Mouse (Mus musculus) olfactory bulb, adult 2 months (tissue): Measurements from ENCODE around the gene Farp1. TPM values are rescaled to one million over a fixed set of nuclear protein-coding genes. Genes with fewer than 3 reads are reported as not detected.

Experiments used
- H3K27ac ChIP-seq: fragments of 200-500 bp; 2 replicates; pipeline ENCODE4 v1.5.1; 2012; ENCODE audit warnings: low read depth, low read length; ENCODE audit not compliant: insufficient read depth
- H3K4me1 ChIP-seq: fragments of 200-500 bp; 2 replicates; pipeline ENCODE4 v1.6.1; 2012; ENCODE audit warnings: low read length; ENCODE audit not compliant: control insufficient read depth, insufficient read depth
- H3K4me3 ChIP-seq: fragments of 200-500 bp; 2 replicates; pipeline ENCODE4 v1.5.1; 2012; ENCODE audit warnings: mild to moderate bottlenecking, low read depth, low read length, moderate library complexity; ENCODE audit not compliant: insufficient read depth
- CTCF ChIP-seq: fragments of 200-500 bp; IDR thresholded peaks from 2 replicates; pipeline ENCODE4 v1.5.1; 2012; ENCODE audit warnings: low read depth, mild to moderate bottlenecking, low read length, moderate library complexity; ENCODE audit not compliant: insufficient read depth
- POLR2A ChIP-seq: fragments of 200-500 bp; IDR thresholded peaks from 2 replicates; pipeline ENCODE4 v1.6.1; 2012; ENCODE audit warnings: mild to moderate bottlenecking, low read depth, low read length, moderate library complexity; ENCODE audit not compliant: insufficient read depth
- WGBS: fragments of 180-500 bp; shearing (Covaris S2); methylation state at CpG from one replicate; pipeline ENCODE4 v1.1.7; 2018; 5-methylcytosine and 5-hydroxymethylcytosine counted together
- polyA plus RNA-seq: library from polyadenylated mRNA; stranded (reverse); fragments of >200 nt; gene quantifications from 2 replicates; pipeline ENCODE4 v1.2.4, GENCODE M21; 2012; ENCODE audit warnings: low replicate concordance; ENCODE audit not compliant: missing spikeins, insufficient read depth, insufficient read length

Farp1 gene
- polyA plus RNA-seq, 1 experiment: not detected

DNA sequence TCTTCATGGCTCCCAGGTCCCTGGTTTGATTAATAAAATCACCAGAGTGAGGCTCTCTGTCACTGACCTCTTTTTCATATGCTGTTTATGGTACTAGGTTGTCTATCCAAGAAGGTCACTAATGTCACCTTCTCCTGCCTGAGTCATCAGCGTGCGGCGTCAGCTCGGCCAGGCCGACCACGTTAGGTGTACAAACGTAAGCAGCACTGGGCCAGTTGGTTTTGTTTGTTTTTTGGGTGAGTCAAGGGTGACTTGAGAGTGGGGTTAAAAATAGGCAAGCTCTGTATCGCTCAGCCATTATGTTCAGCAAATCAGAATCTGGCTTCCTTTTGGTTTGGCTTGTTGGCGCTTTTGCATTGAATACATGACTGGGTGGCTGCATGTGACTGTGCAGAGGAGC lies 155.4 kb downstream of the Farp1 start:
- TF ChIP-seq POLR2A: no peak
- 71% methylated on average over 9 of the region's 9 CpGs for WGBS
- Histone ChIP-seq H3K27ac (0 out of 2 replicates have a peak overlapping the region, but pooled peaks have one; percentile 28), H3K4me1 (peaks cover 20% of the 10 kb centered on the region), H3K4me3 (no peak overlapping the region)

DNA sequence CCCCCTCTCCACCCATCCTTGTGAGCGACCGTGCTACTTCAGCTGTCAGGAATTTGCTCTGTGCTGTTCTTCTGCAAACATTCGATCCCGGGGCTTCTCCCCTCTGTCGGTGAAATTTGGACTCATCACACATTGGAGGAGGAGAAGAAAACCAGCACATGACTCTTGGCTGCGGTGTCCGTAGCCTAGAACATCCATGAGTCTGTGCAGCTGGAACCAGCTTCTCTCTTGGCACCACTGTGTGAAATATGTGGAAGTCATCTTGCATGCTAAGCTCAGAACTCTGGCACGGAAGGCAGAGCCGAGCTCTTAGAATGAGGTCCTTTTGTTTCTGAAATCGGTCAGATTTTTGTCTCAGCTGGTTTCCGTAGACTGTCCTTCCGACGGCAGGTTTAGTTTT lies 156.7 kb downstream of the Farp1 start:
- H3K4me1 ChIP-seq: peaks cover 16% of the 10 kb centered on the region
- WGBS: 16% methylated on average over 13 of the region's 13 CpGs
- H3K27ac ChIP-seq: peak overlapping the region; percentile 73
- TF ChIP-seq CTCF: no peak
- no peak for TF ChIP-seq POLR2A
- H3K4me3 ChIP-seq: no peak overlapping the region

DNA sequence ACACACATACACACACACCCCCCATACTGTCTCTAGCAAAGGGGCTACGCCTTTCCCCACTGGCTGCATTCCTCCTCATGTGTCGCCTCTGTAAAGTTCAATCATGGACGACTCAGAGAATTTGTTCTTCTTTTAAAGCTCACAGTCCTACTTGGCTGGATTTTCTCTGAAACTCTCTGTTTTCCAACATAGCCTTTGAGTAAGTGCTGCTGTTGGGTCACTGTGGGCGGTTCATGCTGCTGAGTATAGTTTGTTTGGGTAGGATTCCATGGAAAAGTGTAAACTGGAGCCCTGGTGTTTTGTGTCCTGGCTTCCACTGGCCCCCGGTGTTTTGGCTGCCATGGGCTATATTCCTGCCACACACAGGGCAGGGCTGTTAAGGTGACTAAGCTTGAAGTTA lies 157.4 kb downstream of the Farp1 start:
- 44% methylated on average over 5 of the region's 5 CpGs for WGBS
- peak overlapping the region; percentile 44 for H3K27ac ChIP-seq
- peaks cover 16% of the 10 kb centered on the region for H3K4me1 ChIP-seq
- H3K4me3 ChIP-seq: no peak overlapping the region
- TF ChIP-seq POLR2A (no peak), CTCF (no peak)

DNA sequence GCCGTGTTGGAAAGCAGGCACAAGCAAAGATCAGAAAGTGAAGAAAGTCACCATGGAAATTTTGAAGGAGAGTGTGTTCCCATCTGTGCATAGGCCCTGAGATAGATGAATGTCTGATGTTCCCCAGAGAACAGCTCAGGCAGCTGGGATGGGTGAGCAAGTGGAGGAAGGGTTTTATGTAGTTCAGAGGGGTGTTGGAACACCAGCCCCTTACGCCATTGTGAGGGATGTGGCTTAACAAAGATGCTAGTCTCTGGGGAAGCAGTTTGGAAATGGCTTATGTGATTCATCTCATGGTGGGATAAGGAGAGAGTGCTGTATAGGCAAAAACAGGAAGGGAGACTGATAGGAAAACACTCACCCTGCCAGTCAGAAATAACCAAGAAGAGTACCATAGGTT lies 159.0 kb downstream of the Farp1 start:
- TF ChIP-seq POLR2A (no peak), CTCF (no peak)
- Histone ChIP-seq H3K27ac (no peak overlapping the region), H3K4me3 (no peak overlapping the region), H3K4me1 (peaks cover 23% of the 10 kb centered on the region)
- 73% methylated on average over 2 of the region's 2 CpGs for WGBS

DNA sequence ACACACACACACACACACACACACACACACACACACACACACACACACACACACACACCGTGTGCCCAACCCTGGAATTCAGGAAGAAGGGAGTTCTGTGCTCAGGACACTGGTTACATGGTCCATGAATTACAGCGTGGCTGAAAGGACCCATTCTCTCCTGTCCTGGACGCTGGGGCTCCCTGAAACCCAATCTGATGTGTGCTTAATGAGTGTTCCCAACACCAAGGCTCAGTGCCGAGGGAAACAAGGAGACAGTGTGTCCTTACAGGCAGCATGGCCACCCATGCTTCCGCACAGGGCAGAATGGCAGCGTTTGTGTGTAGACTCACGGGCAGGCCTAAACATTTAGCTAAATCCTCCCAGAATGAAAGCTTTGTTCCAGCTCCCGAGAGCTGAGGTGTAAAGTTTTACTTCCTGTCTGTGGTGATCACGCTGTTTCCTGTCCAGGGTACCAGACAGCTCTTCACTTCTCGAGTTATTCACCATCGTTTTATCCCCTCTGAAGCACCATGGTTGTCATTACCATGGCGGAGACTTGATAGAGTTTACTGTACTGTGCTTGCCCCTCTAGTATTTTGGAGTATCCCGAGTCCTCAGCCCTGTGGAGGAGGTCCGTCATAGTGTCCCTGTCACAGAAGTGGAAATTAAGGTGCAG lies 164.0 kb downstream of the Farp1 start:
- TF ChIP-seq POLR2A (no peak), CTCF (no peak)
- Histone ChIP-seq H3K4me3 (no peak overlapping the region), H3K27ac (peak overlapping the region; percentile 65), H3K4me1 (peaks cover 23% of the 10 kb centered on the region)
- WGBS: 52% methylated on average over 14 of the region's 14 CpGs

DNA sequence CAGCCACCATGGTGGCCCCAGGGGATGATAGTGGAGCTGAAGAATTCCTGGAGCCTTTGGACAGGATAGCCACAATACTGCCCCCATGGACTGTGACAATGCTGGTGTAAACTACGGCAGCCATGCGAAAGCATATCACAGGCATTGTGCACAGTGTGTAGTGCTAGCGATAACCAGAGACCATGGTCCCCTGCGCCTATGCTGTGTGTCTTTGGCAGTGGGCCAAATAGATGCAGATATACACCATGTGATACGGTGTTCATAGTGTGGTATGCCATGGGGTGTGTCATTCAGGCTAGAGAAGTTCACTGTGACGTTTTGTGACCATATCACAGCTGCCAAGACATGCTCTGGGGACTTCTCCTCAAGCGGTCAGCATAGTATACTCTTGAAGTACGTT lies 164.8 kb downstream of the Farp1 start:
- H3K4me3 ChIP-seq: no peak overlapping the region
- peak overlapping the region; percentile 65 for H3K27ac ChIP-seq
- WGBS: 57% methylated on average over 8 of the region's 8 CpGs
- no peak for TF ChIP-seq POLR2A
- TF ChIP-seq CTCF: no peak
- H3K4me1 ChIP-seq: peaks cover 23% of the 10 kb centered on the region

DNA sequence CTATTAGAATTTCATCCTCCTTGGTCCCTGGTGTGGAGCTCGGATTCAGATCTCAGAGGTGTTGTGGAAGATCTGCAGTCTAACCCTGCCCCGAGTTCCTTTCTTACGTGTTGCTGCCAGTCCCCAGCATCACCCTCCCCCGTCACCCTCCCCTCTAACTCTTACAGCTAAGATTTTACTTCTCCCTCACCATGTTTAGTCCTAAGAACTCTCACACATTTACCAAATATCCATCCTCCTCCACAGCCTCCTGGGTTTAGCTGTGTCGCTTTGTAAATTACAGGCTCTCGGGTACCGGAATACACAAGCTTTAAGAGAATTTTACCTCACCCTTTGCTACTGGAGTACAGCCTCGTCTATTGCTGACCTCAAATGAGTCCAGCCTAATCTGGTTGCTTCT lies 165.4 kb downstream of the Farp1 start:
- Histone ChIP-seq H3K27ac (peak overlapping the region; percentile 65), H3K4me3 (no peak overlapping the region), H3K4me1 (peaks cover 23% of the 10 kb centered on the region)
- WGBS: 39% methylated on average over 8 of the region's 8 CpGs
- TF ChIP-seq CTCF: no peak
- TF ChIP-seq POLR2A: no peak

DNA sequence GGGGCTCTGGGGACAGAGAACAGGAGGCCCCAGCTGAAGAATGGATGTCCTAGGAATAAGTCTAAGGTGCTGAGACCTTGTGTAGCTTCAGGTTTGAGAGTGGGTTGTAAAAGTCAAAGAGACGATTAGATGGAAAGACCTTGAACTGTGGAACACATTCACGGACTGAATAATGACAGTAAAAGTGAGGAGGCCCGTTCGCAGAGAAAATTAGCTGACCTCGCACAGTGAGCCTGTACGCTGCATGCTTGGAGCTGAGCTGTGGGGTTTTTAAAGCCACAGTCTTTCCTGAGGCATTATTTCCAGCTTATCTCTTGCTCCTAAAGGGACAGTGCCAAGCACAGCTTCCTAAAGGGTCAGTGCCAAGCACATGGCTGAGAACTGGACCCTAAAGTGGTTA lies 166.2 kb downstream of the Farp1 start:
- Histone ChIP-seq H3K4me1 (peaks cover 23% of the 10 kb centered on the region), H3K4me3 (no peak overlapping the region), H3K27ac (peak overlapping the region; percentile 89)
- no peak for TF ChIP-seq POLR2A
- no peak for TF ChIP-seq CTCF
- 31% methylated on average over 6 of the region's 6 CpGs for WGBS

DNA sequence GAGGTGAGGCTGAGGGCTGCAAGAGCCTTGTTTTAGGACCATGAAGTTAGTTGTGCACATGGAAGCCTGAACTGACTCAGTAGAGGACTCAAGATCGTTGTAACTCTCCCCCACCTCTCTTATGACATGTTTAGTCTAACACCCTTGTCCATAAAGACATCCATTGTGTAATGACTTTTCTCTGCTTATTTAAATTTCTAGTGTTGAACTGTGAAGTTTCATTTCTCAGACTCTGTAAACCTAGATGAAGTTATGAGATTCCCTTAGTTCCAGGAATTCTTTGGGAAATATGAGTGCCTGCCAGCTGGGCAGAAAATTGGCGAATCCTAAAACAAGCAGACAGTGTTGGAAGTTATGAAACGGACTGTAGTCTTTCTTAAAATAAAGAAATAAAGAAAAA lies 170.5 kb downstream of the Farp1 start:
- Histone ChIP-seq H3K4me3 (no peak overlapping the region), H3K27ac (no peak overlapping the region), H3K4me1 (peaks cover 16% of the 10 kb centered on the region)
- no peak for TF ChIP-seq POLR2A
- no peak for TF ChIP-seq CTCF
- 74% methylated on average over 3 of the region's 3 CpGs for WGBS

DNA sequence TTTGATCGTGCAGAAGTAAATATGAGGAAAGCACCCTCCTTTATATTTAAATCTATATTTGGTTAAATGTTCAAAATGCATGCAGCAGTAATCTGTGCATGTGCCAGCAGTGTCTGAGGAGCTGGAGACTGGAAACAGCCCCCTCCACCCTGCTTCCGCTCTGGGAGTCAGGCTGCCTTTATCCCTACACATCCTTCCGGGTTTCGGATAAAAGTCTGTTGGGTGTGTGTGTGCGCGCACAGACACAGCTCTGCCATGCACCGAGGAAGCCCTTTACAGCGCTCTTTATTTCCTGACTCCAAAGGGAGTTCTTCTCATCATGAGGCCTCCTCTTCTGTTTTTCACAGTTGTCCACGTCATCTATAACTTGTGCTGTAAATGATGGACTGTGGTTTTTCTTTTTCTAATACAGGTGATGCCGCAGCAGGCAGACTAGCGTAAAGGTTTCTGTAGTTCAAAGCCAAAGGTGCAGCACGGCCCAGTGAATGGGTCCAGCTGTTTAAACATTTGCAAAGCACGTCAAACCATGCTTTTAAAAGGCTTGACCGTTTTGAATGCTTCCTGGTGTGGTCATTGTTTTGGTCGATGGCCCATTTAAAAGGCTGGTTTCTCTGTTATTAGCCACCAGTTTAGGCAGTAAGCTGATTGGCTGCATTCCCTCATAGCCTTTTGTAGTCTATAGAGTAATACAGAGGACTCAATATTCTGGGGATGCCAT lies 172.6 kb downstream of the Farp1 start:
- no peak overlapping the region for H3K27ac ChIP-seq
- TF ChIP-seq POLR2A (no peak), CTCF (no peak)
- WGBS: 45% methylated on average over 15 of the region's 15 CpGs

More for the DNA sequence above, 172.6 kb downstream of the Farp1 start:
- Histone ChIP-seq H3K4me3 (no peak overlapping the region), H3K4me1 (peaks cover 6% of the 10 kb centered on the region)
